Mouse (Mus musculus) intestine, embryonic 15.5 days (tissue): ENCODE measurements around the gene Prkar2b. TPM values are rescaled to one million over a fixed set of nuclear protein-coding genes. Genes with fewer than 3 reads are reported as not detected.
A peak's percentile ranks its signal among the peaks of the same experiment; 100 is the strongest.

Source experiments
- ATAC-seq: fragments of 200-750 bp; cut with Nextera tagmentation; 2 replicates; pipeline ENCODE4 v1.8.0; 2017; ENCODE audit warnings: moderate TSS enrichment, moderate library complexity
- H3K27ac ChIP-seq: fragments of 300-500 bp; sonication (generic); 2 replicates; pipeline ENCODE4 v1.5.1; 2015; ENCODE audit warnings: mild to moderate bottlenecking, inconsistent platforms
- H3K27me3 ChIP-seq: fragments of 300-500 bp; sonication (generic); replicated peaks from 2 replicates; pipeline ENCODE4 v1.6.1; 2015; ENCODE audit warnings: inconsistent platforms
- H3K36me3 ChIP-seq: fragments of 300-500 bp; sonication (generic); 2 replicates; pipeline ENCODE4 v1.6.1; 2015; ENCODE audit warnings: inconsistent platforms
- H3K4me1 ChIP-seq: fragments of 300-500 bp; sonication (generic); replicated peaks from 2 replicates; pipeline ENCODE4 v1.6.1; 2015; ENCODE audit warnings: inconsistent platforms
- H3K4me2 ChIP-seq: fragments of 300-500 bp; sonication (generic); replicated peaks from 2 replicates; pipeline ENCODE4 v1.6.1; 2015; ENCODE audit warnings: mild to moderate bottlenecking, inconsistent platforms
- H3K4me3 ChIP-seq: fragments of 300-500 bp; sonication (generic); replicated peaks from 2 replicates; pipeline ENCODE4 v1.5.1; 2015; ENCODE audit warnings: inconsistent platforms
- H3K9ac ChIP-seq: fragments of 300-500 bp; sonication (generic); 2 replicates; pipeline ENCODE4 v1.6.1; 2015; ENCODE audit warnings: inconsistent platforms
- H3K9me3 ChIP-seq: fragments of 300-500 bp; sonication (generic); 2 replicates; pipeline ENCODE4 v1.6.1; 2016; ENCODE audit warnings: inconsistent platforms
- WGBS: fragments of 180-500 bp; shearing (Covaris S2); methylation state at CpG from one replicate; pipeline ENCODE4 v1.1.7; 2015; 5-methylcytosine and 5-hydroxymethylcytosine counted together
- polyA plus RNA-seq: library from polyadenylated mRNA; unstranded; fragments of >200 nt; fragmentation: Nextera tagmentation; extraction: Ambion mirVana; gene quantifications from 2 replicates; pipeline ENCODE4 v1.2.1, GENCODE M21; 2015

Gene Prkar2b
- polyA plus RNA-seq, 1 experiment from 2014 or later: 17.9 TPM

- H3K4me1 ChIP-seq: 0 out of 2 replicates have a peak, but pooled peaks cover 2% of the 10 kb centered on the region
- no peak overlapping the region for H3K4me2 ChIP-seq
- H3K27ac ChIP-seq: no peak overlapping the region
- no peak overlapping the region for H3K9ac ChIP-seq
- H3K4me3 ChIP-seq: no peak overlapping the region
- no peaks in the 10 kb centered on the region for H3K27me3 ChIP-seq
- WGBS: 89% methylated on average over 7 of the region's 7 CpGs
- no peaks in the 10 kb centered on the region for H3K36me3 ChIP-seq
- H3K9me3 ChIP-seq: no peaks in the 10 kb centered on the region
- no peak for ATAC-seq
These were observed 60.6 kb downstream of the Prkar2b start for GRCm38 (mm10) chr12:32000464-32000863.

GRCm38 (mm10) chr12:31998706-31999105, 62.4 kb downstream of the Prkar2b start:
- no peaks in the 10 kb centered on the region for H3K27me3 ChIP-seq
- no peak for ATAC-seq
- 0 out of 2 replicates have a peak, but pooled peaks cover 2% of the 10 kb centered on the region for H3K4me1 ChIP-seq
- no peak overlapping the region for H3K4me2 ChIP-seq
- WGBS: 73% methylated on average over 5 of the region's 5 CpGs
- H3K36me3 ChIP-seq: no peaks in the 10 kb centered on the region
- H3K27ac ChIP-seq: no peak overlapping the region
- no peak overlapping the region for H3K9ac ChIP-seq
- H3K4me3 ChIP-seq: no peak overlapping the region
- H3K9me3 ChIP-seq: no peaks in the 10 kb centered on the region

GRCm38 (mm10) chr12:31997328-31997878, 63.7 kb downstream of the Prkar2b start:
- Histone ChIP-seq H3K9ac (no peak overlapping the region), H3K4me3 (no peak overlapping the region), H3K4me2 (no peak overlapping the region), H3K4me1 (0 out of 2 replicates have a peak, but pooled peaks cover 2% of the 10 kb centered on the region), H3K9me3 (no peaks in the 10 kb centered on the region), H3K27me3 (no peaks in the 10 kb centered on the region), H3K36me3 (no peaks in the 10 kb centered on the region), H3K27ac (no peak overlapping the region)
- 74% methylated on average over 3 of the region's 3 CpGs for WGBS
- ATAC-seq: no peak

GRCm38 (mm10) chr12:31996877-31997276, 64.2 kb downstream of the Prkar2b start:
- Histone ChIP-seq H3K27me3 (no peaks in the 10 kb centered on the region), H3K4me1 (0 out of 2 replicates have a peak, but pooled peaks cover 2% of the 10 kb centered on the region), H3K4me3 (no peak overlapping the region), H3K9me3 (no peaks in the 10 kb centered on the region), H3K27ac (no peak overlapping the region), H3K36me3 (no peaks in the 10 kb centered on the region), H3K4me2 (no peak overlapping the region), H3K9ac (no peak overlapping the region)
- peak; percentile 67 for ATAC-seq
- WGBS: 44% methylated on average over 5 of the region's 5 CpGs

- Histone ChIP-seq H3K4me1 (0 out of 2 replicates have a peak, but pooled peaks cover 2% of the 10 kb centered on the region), H3K4me2 (no peak overlapping the region), H3K4me3 (no peak overlapping the region), H3K36me3 (no peaks in the 10 kb centered on the region), H3K27ac (no peak overlapping the region), H3K27me3 (no peaks in the 10 kb centered on the region), H3K9ac (no peak overlapping the region), H3K9me3 (no peaks in the 10 kb centered on the region)
- ATAC-seq: peak; percentile 81
- 74% methylated on average over 4 of the region's 4 CpGs for WGBS
These were observed 70.5 kb downstream of the Prkar2b start for GRCm38 (mm10) chr12:31990575-31990974.

- no peaks in the 10 kb centered on the region for H3K27me3 ChIP-seq
- H3K9me3 ChIP-seq: no peaks in the 10 kb centered on the region
- H3K9ac ChIP-seq: no peak overlapping the region
- H3K4me3 ChIP-seq: no peak overlapping the region
- no peak overlapping the region for H3K27ac ChIP-seq
- H3K4me1 ChIP-seq: 0 out of 2 replicates have a peak, but pooled peaks cover 2% of the 10 kb centered on the region
- no peak overlapping the region for H3K4me2 ChIP-seq
- no peak; the same call in 1 of the 2 replicates for ATAC-seq
- H3K36me3 ChIP-seq: no peaks in the 10 kb centered on the region
These were observed 71.4 kb downstream of the Prkar2b start for GRCm38 (mm10) chr12:31989726-31990125.

GRCm38 (mm10) chr12:31986463-31986862, 74.6 kb downstream of the Prkar2b start:
- Histone ChIP-seq H3K36me3 (no peaks in the 10 kb centered on the region), H3K9me3 (no peaks in the 10 kb centered on the region), H3K4me1 (0 out of 2 replicates have a peak, but pooled peaks cover 2% of the 10 kb centered on the region), H3K4me2 (no peak overlapping the region), H3K27me3 (no peaks in the 10 kb centered on the region), H3K4me3 (no peak overlapping the region), H3K27ac (no peak overlapping the region), H3K9ac (no peak overlapping the region)
- 94% methylated on average over 2 of the region's 2 CpGs for WGBS
- ATAC-seq: no peak

GRCm38 (mm10) chr12:31985738-31986137, 75.4 kb downstream of the Prkar2b start:
- Histone ChIP-seq H3K4me1 (0 out of 2 replicates have a peak, but pooled peaks cover 2% of the 10 kb centered on the region), H3K9me3 (no peaks in the 10 kb centered on the region), H3K36me3 (no peaks in the 10 kb centered on the region), H3K4me3 (no peak overlapping the region), H3K9ac (no peak overlapping the region), H3K27me3 (no peaks in the 10 kb centered on the region), H3K4me2 (no peak overlapping the region), H3K27ac (no peak overlapping the region)
- ATAC-seq: no peak
- 91% methylated on average over 6 of the region's 6 CpGs for WGBS

- no peak overlapping the region for H3K4me3 ChIP-seq
- 63% methylated on average over 12 of the region's 12 CpGs for WGBS
- no peak overlapping the region for H3K27ac ChIP-seq
- ATAC-seq: no peak
- no peaks in the 10 kb centered on the region for H3K36me3 ChIP-seq
- no peak overlapping the region for H3K4me2 ChIP-seq
- no peaks in the 10 kb centered on the region for H3K9me3 ChIP-seq
- 0 out of 2 replicates have a peak, but pooled peaks cover 2% of the 10 kb centered on the region for H3K4me1 ChIP-seq
- no peaks in the 10 kb centered on the region for H3K27me3 ChIP-seq
- H3K9ac ChIP-seq: no peak overlapping the region
These were observed 76.4 kb downstream of the Prkar2b start for GRCm38 (mm10) chr12:31984664-31985063.

GRCm38 (mm10) chr12:31984206-31984605, 76.9 kb downstream of the Prkar2b start:
- no peak overlapping the region for H3K4me2 ChIP-seq
- ATAC-seq: no peak
- 51% methylated on average over 2 of the region's 2 CpGs for WGBS

GRCm38 (mm10) chr12:31983769-31984168, 77.3 kb downstream of the Prkar2b start:
- no peak for ATAC-seq
- Histone ChIP-seq H3K9me3 (no peaks in the 10 kb centered on the region), H3K4me1 (no peaks in the 10 kb centered on the region), H3K4me2 (no peak overlapping the region), H3K27me3 (no peaks in the 10 kb centered on the region), H3K27ac (no peak overlapping the region), H3K9ac (no peak overlapping the region), H3K36me3 (no peaks in the 10 kb centered on the region), H3K4me3 (no peak overlapping the region)
- 81% methylated on average over 6 of the region's 6 CpGs for WGBS

More at GRCm38 (mm10) chr12:31984206-31984605, 76.9 kb downstream of the Prkar2b start:
- no peak overlapping the region for H3K4me3 ChIP-seq
- H3K27me3 ChIP-seq: no peaks in the 10 kb centered on the region
- no peaks in the 10 kb centered on the region for H3K9me3 ChIP-seq
- no peak overlapping the region for H3K27ac ChIP-seq
- H3K4me1 ChIP-seq: 0 out of 2 replicates have a peak, but pooled peaks cover 2% of the 10 kb centered on the region
- H3K36me3 ChIP-seq: no peaks in the 10 kb centered on the region
- H3K9ac ChIP-seq: no peak overlapping the region

- Histone ChIP-seq H3K27me3 (no peaks in the 10 kb centered on the region), H3K4me3 (no peak overlapping the region), H3K4me2 (no peak overlapping the region), H3K27ac (no peak overlapping the region), H3K36me3 (no peaks in the 10 kb centered on the region), H3K9me3 (no peaks in the 10 kb centered on the region), H3K9ac (no peak overlapping the region), H3K4me1 (no peaks in the 10 kb centered on the region)
- 68% methylated on average over 7 of the region's 7 CpGs for WGBS
- no peak for ATAC-seq
These were observed 77.9 kb downstream of the Prkar2b start for GRCm38 (mm10) chr12:31983238-31983637.

GRCm38 (mm10) chr12:31977613-31978195, 83.4 kb downstream of the Prkar2b start:
- 77% methylated on average over 12 of the region's 12 CpGs for WGBS
- Histone ChIP-seq H3K9me3 (no peaks in the 10 kb centered on the region), H3K36me3 (no peaks in the 10 kb centered on the region), H3K9ac (no peak overlapping the region), H3K4me1 (0 out of 2 replicates have a peak, but pooled peaks cover 2% of the 10 kb centered on the region), H3K4me3 (no peak overlapping the region), H3K27ac (no peak overlapping the region), H3K4me2 (no peak overlapping the region), H3K27me3 (no peaks in the 10 kb centered on the region)
- no peak for ATAC-seq
